Mouse (Mus musculus) layer of hippocampus, adult 8-10 months (tissue): Measurements from ENCODE around the gene Naa30. TPM values are rescaled to one million over a fixed set of nuclear protein-coding genes. Genes with fewer than 3 reads are reported as not detected.

Experiments
- DNase-seq, 2 experiments: peaks; one replicate each; pipeline ENCODE4 v3.0.0; 2022; ENCODE audit warnings: low spot score in 2 of 2
- total RNA-seq, 4 experiments: library from RNA; stranded (reverse); gene quantifications; 2 replicates each; pipeline ENCODE4 v1.2.4; 2022

Naa30 gene
- total RNA-seq, 4 experiments from 2014 or later, result 33.6 to 38.5 (median 35.7) TPM

DNA sequence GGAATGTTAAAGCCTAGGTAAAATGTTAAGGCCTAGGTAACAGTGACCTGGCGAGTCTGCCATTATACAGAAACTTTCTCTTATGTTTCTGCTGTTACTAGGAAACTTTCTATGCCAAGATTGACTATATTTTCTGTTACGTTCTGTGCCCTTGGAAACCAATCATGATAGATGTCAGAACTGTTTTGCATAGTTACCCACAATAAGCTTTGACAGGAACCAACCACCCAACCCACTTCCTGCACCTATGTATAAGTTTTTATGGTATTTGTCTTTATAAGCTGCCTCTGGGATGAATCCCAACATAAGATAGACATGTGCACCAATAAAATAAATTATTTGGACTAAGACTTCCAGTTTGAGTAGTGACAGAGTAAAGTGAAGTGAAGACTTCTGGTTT is 49.7 kb downstream of the Naa30 start:
- no peak for DNase-seq

GRCm38 (mm10) chr14:49226471-49226870 is 54.4 kb downstream of the Naa30 start:
- DNase-seq, result no peak

- DNase-seq, result no peak
Observed at GRCm38 (mm10) chr14:49226986-49227385, 55.0 kb downstream of the Naa30 start.

- no peak for DNase-seq
Observed at GRCm38 (mm10) chr14:49231845-49232244, 59.8 kb downstream of the Naa30 start.

DNA sequence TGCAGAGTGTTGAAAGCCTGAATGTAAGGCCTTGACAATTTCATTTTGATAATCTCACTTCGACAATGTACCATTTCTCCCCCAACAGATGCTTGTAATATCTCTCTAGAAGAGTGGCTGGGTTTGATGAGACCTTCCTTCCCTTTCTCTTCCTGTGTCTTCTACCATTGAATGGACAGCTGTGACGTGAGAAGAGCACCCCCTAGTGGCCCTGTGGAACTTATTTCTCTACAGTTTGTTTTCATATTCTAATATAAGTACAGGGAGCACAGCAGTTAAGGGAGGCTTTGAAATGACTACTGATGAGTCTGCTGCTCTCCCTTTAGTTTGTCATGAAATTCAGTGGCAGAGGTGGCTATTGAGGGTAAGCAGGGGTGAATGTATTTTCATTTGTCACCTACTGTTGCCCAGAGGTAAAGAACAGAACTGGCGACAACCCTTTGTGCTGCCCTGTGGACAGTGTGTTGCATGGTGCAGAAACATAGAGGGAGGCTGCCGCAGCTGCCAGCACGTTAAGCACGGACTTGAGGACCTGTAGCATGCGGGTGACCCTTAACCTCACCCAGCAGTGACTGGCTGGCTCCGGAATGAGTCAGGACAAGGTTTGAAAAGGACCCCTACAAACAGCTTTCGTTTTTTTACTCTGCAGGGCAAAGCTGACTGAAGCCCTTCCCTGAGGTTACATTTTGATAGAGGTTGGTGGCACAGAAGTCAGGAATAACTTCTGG is 62.9 kb downstream of the Naa30 start:
- DNase-seq, result no peak

GRCm38 (mm10) chr14:49238206-49238605 is 66.2 kb downstream of the Naa30 start:
- peak; percentile 51 to 66 for DNase-seq

Other genes starting within 250 kb of the Naa30 start
- 10 to 100 TPM; 18.0 to 25.2 (median 22.2) TPM for gene Ap5m1, start 106.1 kb upstream of the Naa30 start, total RNA-seq
- 10 to 100 TPM; 48.9 to 58.4 (median 54.3) TPM for gene Exoc5, start 105.6 kb upstream of the Naa30 start, total RNA-seq
- not detected for gene ccdc198, start 73.2 kb downstream of the Naa30 start, total RNA-seq